Mouse (Mus musculus): ENCODE results near the gene Zfp157. TPM values are rescaled to one million over a fixed set of nuclear protein-coding genes. Genes with fewer than 3 reads are reported as not detected.
A peak's percentile ranks its signal among the peaks of the same experiment; 100 is the strongest.
"Not testable (repeated sequence)": the region's sequence is repeated elsewhere in the genome, so short reads cannot be mapped to it uniquely, and the experiment has no call there.

Zfp157 gene
- 3.3 and 5.2 TPM in 2 replicates for polyA plus RNA-seq (2012; rRNA removed)

GRCm38 (mm10) chr5:138441286-138442194 is at the start of gene Zfp157:
Gene Zfp157 (plus strand): TSS chr5:138441468.
- DNase-seq = peak; percentile 82
- Histone ChIP-seq H3K4me1 (ENCODE audit: control insufficient read depth, insufficient read depth, low read length) (peaks cover 9% of the 10 kb centered on the region), H3K4me3 (replicated peaks; ENCODE audit: extremely low read depth, low read depth, low read length) (peak within 1 kb of the TSS; percentile 84)
- peak; percentile 84; the same call in 1 of the 2 replicates for TF ChIP-seq POLR2A (IDR thresholded peaks at IDR 0.05; ENCODE audit: borderline replicate concordance, extremely low read depth, low read depth, low read length)
- TF ChIP-seq CTCF (IDR thresholded peaks at IDR 0.05; ENCODE audit: insufficient read depth, low read length) = no peak
- under 1% methylated on average over 49 of the region's 49 CpGs for WGBS

- WGBS = 63% methylated on average over 2 of the region's 2 CpGs
- Histone ChIP-seq H3K4me1 (ENCODE audit: control insufficient read depth, insufficient read depth, low read length) (no peaks in the 10 kb centered on the region), H3K4me3 (replicated peaks; ENCODE audit: extremely low read depth, low read depth, low read length) (no peak overlapping the region)
- DNase-seq = no peak
- TF ChIP-seq CTCF (IDR thresholded peaks at IDR 0.05; ENCODE audit: insufficient read depth, low read length) (no peak), POLR2A (IDR thresholded peaks at IDR 0.05; ENCODE audit: borderline replicate concordance, extremely low read depth, low read depth, low read length) (no peak)
Observed at GRCm38 (mm10) chr5:138397795-138398337, 43.4 kb upstream of the Zfp157 start.

- not testable (repeated sequence) for DNase-seq; H3K4me3 ChIP-seq (replicated peaks; ENCODE audit: extremely low read depth, low read depth, low read length); H3K4me1 ChIP-seq (ENCODE audit: control insufficient read depth, insufficient read depth, low read length)
Observed at GRCm38 (mm10) chr5:138400431-138400830, 40.8 kb upstream of the Zfp157 start.

- no peak for DNase-seq
- TF ChIP-seq CTCF (IDR thresholded peaks at IDR 0.05; ENCODE audit: insufficient read depth, low read length) (no peak), POLR2A (IDR thresholded peaks at IDR 0.05; ENCODE audit: borderline replicate concordance, extremely low read depth, low read depth, low read length) (no peak)
- no peak overlapping the region for H3K4me3 ChIP-seq (replicated peaks; ENCODE audit: extremely low read depth, low read depth, low read length)
- WGBS = 99% methylated on average over 4 of the region's 4 CpGs
- H3K4me1 ChIP-seq (ENCODE audit: control insufficient read depth, insufficient read depth, low read length) = no peaks in the 10 kb centered on the region
Observed at GRCm38 (mm10) chr5:138458371-138458770, 17.1 kb downstream of the Zfp157 start.

- Histone ChIP-seq H3K4me3 (replicated peaks; ENCODE audit: extremely low read depth, low read depth, low read length) (no peak overlapping the region), H3K4me1 (ENCODE audit: control insufficient read depth, insufficient read depth, low read length) (no peaks in the 10 kb centered on the region)
- WGBS = 98% methylated on average over 1 of the region's 1 CpGs
- DNase-seq = no peak
- no peak for TF ChIP-seq CTCF (IDR thresholded peaks at IDR 0.05; ENCODE audit: insufficient read depth, low read length)
- TF ChIP-seq POLR2A (IDR thresholded peaks at IDR 0.05; ENCODE audit: borderline replicate concordance, extremely low read depth, low read depth, low read length) = no peak
Observed at GRCm38 (mm10) chr5:138459107-138459506, 17.8 kb downstream of the Zfp157 start.

- DNase-seq = peak; percentile 41
- peak; percentile 96 for TF ChIP-seq CTCF (IDR thresholded peaks at IDR 0.05; ENCODE audit: insufficient read depth, low read length)
- TF ChIP-seq POLR2A (IDR thresholded peaks at IDR 0.05; ENCODE audit: borderline replicate concordance, extremely low read depth, low read depth, low read length) = no peak
- Histone ChIP-seq H3K4me3 (replicated peaks; ENCODE audit: extremely low read depth, low read depth, low read length) (no peak overlapping the region), H3K4me1 (ENCODE audit: control insufficient read depth, insufficient read depth, low read length) (no peaks in the 10 kb centered on the region)
- WGBS = 21% methylated on average over 6 of the region's 6 CpGs
Observed at GRCm38 (mm10) chr5:138473601-138474000, 32.3 kb downstream of the Zfp157 start.

GRCm38 (mm10) chr5:138504548-138504947 is 63.3 kb downstream of the Zfp157 start:
- DNase-seq; H3K4me1 ChIP-seq (ENCODE audit: control insufficient read depth, insufficient read depth, low read length); H3K4me3 ChIP-seq (replicated peaks; ENCODE audit: extremely low read depth, low read depth, low read length): not testable (repeated sequence)
- 92% methylated on average over 12 of the region's 12 CpGs for WGBS

Other genes with a start within 250 kb of the Zfp157 start
- gene Mblac1, start 247.2 kb upstream of the Zfp157 start, polyA plus RNA-seq (2012; rRNA removed) = 5.0 and 5.5 TPM in 2 replicates
- 0.34 and 0.57 TPM in 2 replicates for gene Nxpe5, start 215.6 kb upstream of the Zfp157 start, polyA plus RNA-seq (2012; rRNA removed)
- 131 and 156 TPM in 2 replicates for gene Lamtor4, start 186.0 kb upstream of the Zfp157 start, polyA plus RNA-seq (2012; rRNA removed)
- gene BC037034, start 177.4 kb upstream of the Zfp157 start, polyA plus RNA-seq (2012; rRNA removed) = 49.4 and 50.8 TPM in 2 replicates
- 0.74 and 1.5 TPM in 2 replicates for gene Gal3st4, start 168.6 kb upstream of the Zfp157 start, polyA plus RNA-seq (2012; rRNA removed)
- gene Gm43720, start 161.5 kb upstream of the Zfp157 start, polyA plus RNA-seq (2012; rRNA removed) = 0.01 TPM in 1 of 2 replicates, not detected in the other
- gene Gpc2, start 161.5 kb upstream of the Zfp157 start, polyA plus RNA-seq (2012; rRNA removed) = 4.1 and 6.5 TPM in 2 replicates
- gene Stag3, start 161.2 kb upstream of the Zfp157 start, polyA plus RNA-seq (2012; rRNA removed) = 0.19 and 0.59 TPM in 2 replicates
- gene Pvrig, start 99.5 kb upstream of the Zfp157 start, polyA plus RNA-seq (2012; rRNA removed) = 0.36 and 0.60 TPM in 2 replicates
- not detected in 2 replicates for gene 1700123K08Rik, start 123.2 kb downstream of the Zfp157 start, polyA plus RNA-seq (2012; rRNA removed)
- gene Zfp68, start 178.3 kb downstream of the Zfp157 start, polyA plus RNA-seq (2012; rRNA removed) = 6.3 and 8.2 TPM in 2 replicates
- 2.0 and 2.5 TPM in 2 replicates for gene A430033K04Rik, start 181.4 kb downstream of the Zfp157 start, polyA plus RNA-seq (2012; rRNA removed)